Mouse (Mus musculus): ENCODE measurements around the gene Pdilt. TPM values are rescaled to one million over a fixed set of nuclear protein-coding genes. Genes with fewer than 3 reads are reported as not detected.

The Pdilt gene
- polyA plus RNA-seq, 1 experiment = not detected

DNA sequence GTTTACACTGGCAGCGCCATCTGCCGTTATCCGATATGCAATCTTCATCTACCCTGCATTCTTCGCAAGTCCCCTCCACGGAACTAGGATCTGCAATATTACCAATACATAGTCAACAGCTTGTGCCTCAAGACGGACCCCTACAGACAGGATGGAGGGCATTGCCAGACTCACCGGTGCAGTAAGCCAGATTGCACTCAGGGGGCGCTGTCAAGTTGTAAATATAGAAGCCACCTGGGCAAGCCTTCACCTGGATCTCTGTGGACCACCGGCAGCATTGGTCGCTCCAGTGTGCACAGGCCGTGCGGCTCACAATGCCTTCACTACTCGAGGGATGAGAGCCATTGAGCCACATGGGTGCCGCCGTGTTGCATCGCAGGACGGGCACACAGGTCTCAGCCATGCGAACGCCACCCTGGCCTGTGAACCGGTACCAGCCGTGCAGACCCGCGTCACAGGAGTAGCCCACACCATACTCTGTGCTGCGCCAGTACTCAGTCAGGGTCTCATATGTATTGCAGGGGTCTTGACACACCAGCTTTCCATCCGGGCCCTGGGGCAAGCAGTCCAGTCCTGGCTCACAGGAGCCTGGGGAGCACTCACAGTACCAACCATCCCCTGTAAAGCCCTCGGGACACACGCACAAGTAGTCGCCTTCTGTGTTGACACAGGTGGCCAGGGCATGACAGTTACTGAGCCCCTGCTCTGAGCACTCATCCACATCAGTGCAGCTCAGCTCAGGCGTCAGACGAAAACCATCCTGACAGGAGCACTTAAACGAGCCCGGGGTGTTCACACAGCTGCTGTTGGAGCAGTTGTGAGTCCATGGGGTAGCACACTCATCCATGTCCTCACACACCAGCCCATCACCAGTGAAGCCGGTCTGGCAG is 46.5 kb downstream of the Pdilt start:
- Histone ChIP-seq H3K27ac (ENCODE audit: insufficient read depth, low read length) (no peak overlapping the region), H3K27me3 (ENCODE audit: control insufficient read depth, insufficient read depth, low read length) (no peaks in the 10 kb centered on the region), H3K36me3 (ENCODE audit: control insufficient read depth, insufficient read depth, low read length) (no peaks in the 10 kb centered on the region), H3K4me3 (ENCODE audit: extremely low read depth, insufficient read depth, insufficient read length) (no peak overlapping the region), H3K4me1 (ENCODE audit: control insufficient read depth, insufficient read depth, insufficient read length) (no peaks in the 10 kb centered on the region)
- no peak for DNase-seq (ENCODE audit: low read depth in 1 of 2, low spot score in 2 of 2)
- 81% methylated on average over 33 of the region's 33 CpGs for WGBS
- TF ChIP-seq POLR2A (IDR thresholded peaks at IDR 0.05; ENCODE audit: low read depth, low read length) = no peak
- TF ChIP-seq CTCF (IDR thresholded peaks at IDR 0.05; ENCODE audit: extremely low read depth, insufficient read depth, insufficient read length, insufficient replicate concordance) = no peak

DNA sequence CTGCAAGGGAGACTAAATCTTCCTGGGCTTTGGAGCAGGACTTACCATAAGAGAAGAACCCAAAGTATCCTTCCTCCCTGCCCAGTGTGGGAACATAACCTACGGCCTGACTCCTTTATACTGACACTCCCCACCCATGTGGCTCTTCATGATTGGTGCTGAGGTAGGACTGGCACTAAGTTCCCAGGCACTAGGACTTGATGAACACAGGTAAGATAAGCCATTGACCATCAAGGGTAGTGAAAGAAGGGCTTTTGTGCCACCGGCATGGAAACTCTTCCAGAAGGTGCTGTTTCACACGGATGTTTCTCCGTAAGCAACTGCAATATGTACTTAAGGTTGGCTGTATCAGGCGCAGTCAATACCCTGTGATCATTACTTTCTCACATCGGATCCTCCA is 64.1 kb downstream of the Pdilt start, which contains the start of gene Gp2:
Gene Gp2 (minus strand): TSS at position 101 of the 400 bp plus-strand sequence.
- no peak within 1 kb of the TSS for H3K27ac ChIP-seq (ENCODE audit: insufficient read depth, low read length)
- H3K4me1 ChIP-seq (ENCODE audit: control insufficient read depth, insufficient read depth, insufficient read length) = no peaks in the 10 kb centered on the region
- H3K27me3 ChIP-seq (ENCODE audit: control insufficient read depth, insufficient read depth, low read length) = no peaks in the 10 kb centered on the region
- H3K4me3 ChIP-seq (ENCODE audit: extremely low read depth, insufficient read depth, insufficient read length) = no peak within 1 kb of the TSS
- TF ChIP-seq CTCF (IDR thresholded peaks at IDR 0.05; ENCODE audit: extremely low read depth, insufficient read depth, insufficient read length, insufficient replicate concordance) (no peak), POLR2A (IDR thresholded peaks at IDR 0.05; ENCODE audit: low read depth, low read length) (no peak)
- no peak for DNase-seq (ENCODE audit: low read depth in 1 of 2, low spot score in 2 of 2)
- 88% methylated on average over 6 of the region's 6 CpGs for WGBS
- H3K36me3 ChIP-seq (ENCODE audit: control insufficient read depth, insufficient read depth, low read length) = no peaks in the 10 kb centered on the region

DNA sequence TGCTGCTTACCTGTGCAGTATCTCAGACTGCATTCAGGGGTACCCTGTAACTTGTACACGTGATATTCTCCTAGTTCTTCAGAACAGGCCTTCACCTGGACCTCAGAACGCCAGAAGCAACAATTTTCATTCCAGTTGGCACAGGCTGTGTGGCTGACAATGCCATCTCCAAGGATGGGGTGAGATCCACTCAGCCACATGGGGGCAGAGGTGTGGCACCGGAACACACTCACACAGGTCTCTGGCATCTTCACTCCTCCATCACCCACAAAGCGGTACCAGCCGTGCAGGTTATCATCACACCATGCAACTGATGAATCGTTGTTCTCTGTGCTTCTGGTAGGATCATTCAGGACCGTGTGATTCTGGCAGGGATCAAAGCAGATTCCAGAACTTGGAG is 69.1 kb downstream of the Pdilt start:
- no peak overlapping the region for H3K27ac ChIP-seq (ENCODE audit: insufficient read depth, low read length)
- H3K4me1 ChIP-seq (ENCODE audit: control insufficient read depth, insufficient read depth, insufficient read length) = no peaks in the 10 kb centered on the region
- no peaks in the 10 kb centered on the region for H3K27me3 ChIP-seq (ENCODE audit: control insufficient read depth, insufficient read depth, low read length)
- TF ChIP-seq POLR2A (IDR thresholded peaks at IDR 0.05; ENCODE audit: low read depth, low read length) (no peak), CTCF (IDR thresholded peaks at IDR 0.05; ENCODE audit: extremely low read depth, insufficient read depth, insufficient read length, insufficient replicate concordance) (no peak)
- H3K36me3 ChIP-seq (ENCODE audit: control insufficient read depth, insufficient read depth, low read length) = no peaks in the 10 kb centered on the region
- 85% methylated on average over 7 of the region's 7 CpGs for WGBS
- no peak overlapping the region for H3K4me3 ChIP-seq (ENCODE audit: extremely low read depth, insufficient read depth, insufficient read length)
- no peak for DNase-seq (ENCODE audit: low read depth in 1 of 2, low spot score in 2 of 2)

- H3K36me3 ChIP-seq (ENCODE audit: control insufficient read depth, insufficient read depth, low read length) = no peaks in the 10 kb centered on the region
- TF ChIP-seq POLR2A (IDR thresholded peaks at IDR 0.05; ENCODE audit: low read depth, low read length) = no peak
- no peak for TF ChIP-seq CTCF (IDR thresholded peaks at IDR 0.05; ENCODE audit: extremely low read depth, insufficient read depth, insufficient read length, insufficient replicate concordance)
- 67% methylated on average over 4 of the region's 4 CpGs for WGBS
Measured at GRCm38 (mm10) chr7:119443849-119444248, 79.4 kb downstream of the Pdilt start.

DNA sequence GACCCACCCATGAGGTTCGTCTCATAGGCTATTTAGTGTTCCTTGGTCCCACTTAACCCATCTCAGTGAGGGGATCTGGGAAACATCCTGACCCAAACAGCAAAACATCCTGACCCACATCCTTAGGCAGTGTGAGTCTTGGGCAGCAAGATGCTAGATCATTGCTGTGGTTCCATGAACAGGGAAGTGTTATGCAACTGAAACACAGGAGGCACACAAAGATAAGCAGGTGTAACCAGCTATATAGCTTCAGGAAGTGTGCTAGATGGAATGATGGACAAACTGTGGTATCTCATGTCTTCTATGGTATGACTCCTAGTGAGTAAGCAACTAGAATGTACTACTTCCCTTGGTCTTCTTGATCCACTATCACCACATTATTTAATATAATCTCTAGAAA is 81.4 kb downstream of the Pdilt start:
- DNase-seq (ENCODE audit: low read depth in 1 of 2, low spot score in 2 of 2) = no peak
- TF ChIP-seq POLR2A (IDR thresholded peaks at IDR 0.05; ENCODE audit: low read depth, low read length) = no peak
- no peak for TF ChIP-seq CTCF (IDR thresholded peaks at IDR 0.05; ENCODE audit: extremely low read depth, insufficient read depth, insufficient read length, insufficient replicate concordance)
- Histone ChIP-seq H3K4me3 (ENCODE audit: extremely low read depth, insufficient read depth, insufficient read length) (no peak overlapping the region), H3K4me1 (ENCODE audit: control insufficient read depth, insufficient read depth, insufficient read length) (no peaks in the 10 kb centered on the region), H3K36me3 (ENCODE audit: control insufficient read depth, insufficient read depth, low read length) (no peaks in the 10 kb centered on the region), H3K27me3 (ENCODE audit: control insufficient read depth, insufficient read depth, low read length) (no peaks in the 10 kb centered on the region), H3K27ac (ENCODE audit: insufficient read depth, low read length) (no peak overlapping the region)
- 35% methylated on average over 1 of the region's 1 CpGs for WGBS

More at GRCm38 (mm10) chr7:119443849-119444248, 79.4 kb downstream of the Pdilt start:
- DNase-seq (ENCODE audit: low read depth in 1 of 2, low spot score in 2 of 2) = no peak
- Histone ChIP-seq H3K4me1 (ENCODE audit: control insufficient read depth, insufficient read depth, insufficient read length) (no peaks in the 10 kb centered on the region), H3K27ac (ENCODE audit: insufficient read depth, low read length) (no peak overlapping the region), H3K4me3 (ENCODE audit: extremely low read depth, insufficient read depth, insufficient read length) (no peak overlapping the region), H3K27me3 (ENCODE audit: control insufficient read depth, insufficient read depth, low read length) (no peaks in the 10 kb centered on the region)

Other genes with a start within 250 kb of the Pdilt start
- 77.5 and 107 TPM in 2 replicates for gene Gp2, start 64.2 kb downstream of the Pdilt start, polyA plus RNA-seq (2012; rRNA removed)
- 0.02 and 0.75 TPM in 2 replicates for gene Umod, start 44.2 kb downstream of the Pdilt start, polyA plus RNA-seq (2012; rRNA removed)
- not detected in 2 replicates for gene Acsm5, start 4.0 kb downstream of the Pdilt start, polyA plus RNA-seq (2012; rRNA removed)
- 0.53 TPM in 1 of 2 replicates, not detected in the other for gene Acsm2, start 30.9 kb upstream of the Pdilt start, polyA plus RNA-seq (2012; rRNA removed)
- not detected in 2 replicates for gene Acsm1, start 83.5 kb upstream of the Pdilt start, polyA plus RNA-seq (2012; rRNA removed)
- not detected in 2 replicates for gene Acsm4, start 166.5 kb upstream of the Pdilt start, polyA plus RNA-seq (2012; rRNA removed)
- gene Thumpd1, start 197.3 kb upstream of the Pdilt start, polyA plus RNA-seq (2012; rRNA removed) = 8.1 and 13.9 TPM in 2 replicates
- not detected in 2 replicates for gene Acsm3, start 237.4 kb upstream of the Pdilt start, polyA plus RNA-seq (2012; rRNA removed)

All from spleen, adult 2 months (tissue).